Mouse (Mus musculus) neural tube, embryonic 14.5 days (tissue): ENCODE measurements around the gene Rrm1. TPM values are rescaled to one million over a fixed set of nuclear protein-coding genes. Genes with fewer than 3 reads are reported as not detected.

Experiments used
- ATAC-seq: fragments of 200-750 bp; cut with Nextera tagmentation; 2 replicates; pipeline ENCODE4 v1.8.0; 2017; ENCODE audit warnings: low read depth, mild to moderate bottlenecking, moderate TSS enrichment, moderate library complexity
- H3K27ac ChIP-seq: fragments of 300-500 bp; sonication (generic); 2 replicates; pipeline ENCODE4 v1.5.1; 2014; ENCODE audit warnings: low read depth, mild to moderate bottlenecking, control low read depth, low read length, moderate library complexity, mixed read lengths
- H3K27me3 ChIP-seq: fragments of 300-500 bp; sonication (generic); 2 replicates; pipeline ENCODE4 v1.6.1; 2014; ENCODE audit warnings: low read length; ENCODE audit not compliant: control insufficient read depth, insufficient read depth
- H3K36me3 ChIP-seq: fragments of 300-500 bp; sonication (generic); 2 replicates; pipeline ENCODE4 v1.6.1; 2014; ENCODE audit warnings: low read length, mixed read lengths; ENCODE audit not compliant: control insufficient read depth, insufficient read depth
- H3K4me1 ChIP-seq: fragments of 300-500 bp; sonication (generic); 2 replicates; pipeline ENCODE4 v1.6.1; 2014; ENCODE audit warnings: low read length; ENCODE audit not compliant: control insufficient read depth, insufficient read depth
- H3K4me2 ChIP-seq: fragments of 300-500 bp; sonication (generic); 2 replicates; pipeline ENCODE4 v1.6.1; 2014; ENCODE audit warnings: mild to moderate bottlenecking, low read depth, low read length, control low read depth
- H3K4me3 ChIP-seq: fragments of 300-500 bp; sonication (generic); 2 replicates; pipeline ENCODE4 v1.5.1; 2014; ENCODE audit warnings: low read depth, low read length, control low read depth, mixed read lengths
- H3K9ac ChIP-seq: fragments of 300-500 bp; sonication (generic); replicated peaks from 2 replicates; pipeline ENCODE4 v1.6.1; 2014; ENCODE audit warnings: low read depth, mild to moderate bottlenecking, control low read depth, low read length, mixed read lengths
- H3K9me3 ChIP-seq: fragments of 300-500 bp; sonication (generic); 2 replicates; pipeline ENCODE4 v1.6.1; 2016; ENCODE audit warnings: low read length; ENCODE audit not compliant: control insufficient read depth
- WGBS: fragments of 180-500 bp; shearing (Covaris S2); extraction: QIAGEN DNeasy Blood & Tissue Kit; methylation state at CpG from one replicate; pipeline ENCODE4 v1.1.7; 2014; 5-methylcytosine and 5-hydroxymethylcytosine counted together
- polyA plus RNA-seq: library from polyadenylated mRNA; unstranded; fragments of >200 nt; fragmentation: Nextera tagmentation; extraction: Ambion mirVana; gene quantifications from 2 replicates; pipeline ENCODE4 v1.2.1, GENCODE M21; 2014

Gene Rrm1
- polyA plus RNA-seq, 1 experiment from 2014 or later = 35.3 TPM

GRCm38 (mm10) chr7:102508066-102508465 is 66.6 kb downstream of the Rrm1 start:
- Histone ChIP-seq H3K4me3 (no peak overlapping the region), H3K4me1 (no peaks in the 10 kb centered on the region), H3K36me3 (no peaks in the 10 kb centered on the region), H3K9me3 (no peaks in the 10 kb centered on the region), H3K27ac (no peak overlapping the region), H3K27me3 (no peaks in the 10 kb centered on the region; the same call in 1 of the 2 replicates), H3K4me2 (no peak overlapping the region), H3K9ac (no peak overlapping the region)
- WGBS = 87% methylated on average over 9 of the region's 9 CpGs
- ATAC-seq = no peak

GRCm38 (mm10) chr7:102508666-102509065 is 67.2 kb downstream of the Rrm1 start:
- Histone ChIP-seq H3K9ac (no peak overlapping the region), H3K4me2 (no peak overlapping the region), H3K4me1 (no peaks in the 10 kb centered on the region), H3K27ac (no peak overlapping the region), H3K27me3 (no peaks in the 10 kb centered on the region; the same call in 1 of the 2 replicates), H3K36me3 (no peaks in the 10 kb centered on the region), H3K9me3 (no peaks in the 10 kb centered on the region), H3K4me3 (no peak overlapping the region)
- whole genome bisulfite sequencing = 91% methylated on average over 6 of the region's 6 CpGs
- no peak for ATAC-seq

- Histone ChIP-seq H3K36me3 (no peaks in the 10 kb centered on the region), H3K27me3 (no peaks in the 10 kb centered on the region; the same call in 1 of the 2 replicates), H3K4me3 (no peak overlapping the region), H3K9ac (no peak overlapping the region), H3K27ac (no peak overlapping the region), H3K4me2 (no peak overlapping the region), H3K4me1 (no peaks in the 10 kb centered on the region), H3K9me3 (no peaks in the 10 kb centered on the region)
- 67% methylated on average over 7 of the region's 7 CpGs for WGBS
- ATAC-seq = no peak
These were observed 68.2 kb downstream of the Rrm1 start for GRCm38 (mm10) chr7:102509726-102510125.

GRCm38 (mm10) chr7:102511927-102512326 is 70.4 kb downstream of the Rrm1 start:
- Histone ChIP-seq H3K4me2 (no peak overlapping the region), H3K4me3 (no peak overlapping the region), H3K36me3 (no peaks in the 10 kb centered on the region), H3K9ac (no peak overlapping the region), H3K27me3 (no peaks in the 10 kb centered on the region; the same call in 1 of the 2 replicates), H3K9me3 (no peaks in the 10 kb centered on the region), H3K4me1 (no peaks in the 10 kb centered on the region), H3K27ac (no peak overlapping the region)
- 94% methylated on average over 10 of the region's 10 CpGs for WGBS
- no peak for ATAC-seq

- no peaks in the 10 kb centered on the region for H3K4me1 ChIP-seq
- no peaks in the 10 kb centered on the region for H3K9me3 ChIP-seq
- H3K36me3 ChIP-seq = no peaks in the 10 kb centered on the region
- ATAC-seq = peak; percentile 98
- peak overlapping the region; percentile 77 for H3K9ac ChIP-seq
- no peaks in the 10 kb centered on the region; the same call in 1 of the 2 replicates for H3K27me3 ChIP-seq
- peak overlapping the region; percentile 47 for H3K4me3 ChIP-seq
- H3K27ac ChIP-seq = no peak overlapping the region
- peak overlapping the region; percentile 79 for H3K4me2 ChIP-seq
- under 1% methylated on average over 54 of the region's 54 CpGs for WGBS
These were observed 71.4 kb downstream of the Rrm1 start for GRCm38 (mm10) chr7:102512814-102513435.

GRCm38 (mm10) chr7:102514144-102514543 is 72.6 kb downstream of the Rrm1 start:
- H3K9ac ChIP-seq = no peak overlapping the region
- H3K4me2 ChIP-seq = no peak overlapping the region
- no peak overlapping the region for H3K4me3 ChIP-seq
- H3K4me1 ChIP-seq = no peaks in the 10 kb centered on the region
- H3K27me3 ChIP-seq = no peaks in the 10 kb centered on the region; the same call in 1 of the 2 replicates
- H3K27ac ChIP-seq = no peak overlapping the region
- H3K9me3 ChIP-seq = no peaks in the 10 kb centered on the region
- 87% methylated on average over 4 of the region's 4 CpGs for WGBS
- no peaks in the 10 kb centered on the region for H3K36me3 ChIP-seq
- ATAC-seq = no peak

GRCm38 (mm10) chr7:102516261-102517050 is 75.0 kb downstream of the Rrm1 start:
- Histone ChIP-seq H3K27ac (no peak overlapping the region), H3K36me3 (no peaks in the 10 kb centered on the region), H3K9me3 (no peaks in the 10 kb centered on the region), H3K27me3 (no peaks in the 10 kb centered on the region; the same call in 1 of the 2 replicates), H3K4me3 (no peak overlapping the region), H3K4me2 (no peak overlapping the region), H3K9ac (no peak overlapping the region), H3K4me1 (no peaks in the 10 kb centered on the region)
- WGBS = 64% methylated on average over 10 of the region's 10 CpGs
- ATAC-seq = no peak

- no peak for ATAC-seq
- H3K4me3 ChIP-seq = no peak overlapping the region
- H3K4me1 ChIP-seq = no peaks in the 10 kb centered on the region
- no peak overlapping the region for H3K4me2 ChIP-seq
- no peak overlapping the region for H3K9ac ChIP-seq
- H3K27ac ChIP-seq = no peak overlapping the region
- no peaks in the 10 kb centered on the region for H3K36me3 ChIP-seq
- H3K27me3 ChIP-seq = no peaks in the 10 kb centered on the region; the same call in 1 of the 2 replicates
- 71% methylated on average over 2 of the region's 2 CpGs for WGBS
- no peaks in the 10 kb centered on the region for H3K9me3 ChIP-seq
These were observed 75.5 kb downstream of the Rrm1 start for GRCm38 (mm10) chr7:102517051-102517335.
